Mouse (Mus musculus) lung, postnatal 0 days (tissue): ENCODE measurements around the gene Chd3.

Experiments used
- CTCF ChIP-seq: IDR thresholded peaks from 2 replicates; pipeline ENCODE4 v1.5.1; 2016; ENCODE audit warnings: antibody characterized with exemption, mild to moderate bottlenecking
- EP300 ChIP-seq: IDR thresholded peaks from 2 replicates; pipeline ENCODE4 v1.6.1; 2016; ENCODE audit warnings: antibody characterized with exemption, mild to moderate bottlenecking, control low read depth

- TF ChIP-seq CTCF (no peak), EP300 (no peak)
These were observed 4.8 kb downstream of the Chd3 start for GRCm38 (mm10) chr11:69364376-69364775.
